Mouse (Mus musculus) hindbrain, embryonic 10.5 days (tissue): ENCODE data around the gene Mrpl52. TPM values are rescaled to one million over a fixed set of nuclear protein-coding genes. Genes with fewer than 3 reads are reported as not detected.

ENCODE experiments used
- DNase-seq: peaks from one replicate; pipeline ENCODE4 v3.0.0-alpha.2; 2017; ENCODE audit warnings: low spot score
- H3K27ac ChIP-seq: fragments of 300-500 bp; sonication (generic); 2 replicates; pipeline ENCODE4 v1.5.1; 2016; ENCODE audit warnings: mild to moderate bottlenecking, moderate library complexity
- H3K27me3 ChIP-seq: fragments of 300-500 bp; sonication (generic); 2 replicates; pipeline ENCODE4 v1.6.1; 2016; ENCODE audit warnings: mild to moderate bottlenecking; ENCODE audit not compliant: poor library complexity, insufficient read depth, severe bottlenecking
- H3K36me3 ChIP-seq: fragments of 300-500 bp; sonication (generic); 2 replicates; pipeline ENCODE4 v1.6.1; 2016; ENCODE audit warnings: mild to moderate bottlenecking, moderate library complexity
- H3K4me1 ChIP-seq: fragments of 300-500 bp; sonication (generic); replicated peaks from 2 replicates; pipeline ENCODE4 v1.6.1; 2016; ENCODE audit warnings: mild to moderate bottlenecking
- H3K4me3 ChIP-seq: fragments of 300-500 bp; sonication (generic); 2 replicates; pipeline ENCODE4 v1.5.1; 2016; ENCODE audit warnings: mild to moderate bottlenecking, moderate library complexity
- H3K9me3 ChIP-seq: fragments of 300-500 bp; sonication (generic); 2 replicates; pipeline ENCODE4 v1.6.1; 2016; ENCODE audit warnings: mild to moderate bottlenecking, moderate library complexity
- WGBS: fragments of 180-500 bp; shearing (Covaris S2); methylation state at CpG from one replicate; pipeline ENCODE4 v1.1.7; 2016; 5-methylcytosine and 5-hydroxymethylcytosine counted together
- polyA plus RNA-seq: library from polyadenylated mRNA; unstranded; fragments of >200 nt; fragmentation: Nextera tagmentation; extraction: Ambion mirVana; gene quantifications from 2 replicates; pipeline ENCODE4 v1.2.1, GENCODE M21; 2016

The Mrpl52 gene
- polyA plus RNA-seq, 1 experiment from 2014 or later: 224 TPM

GRCm38 (mm10) chr14:54430406-54431145 is 3.9 kb downstream of the Mrpl52 start:
- Histone ChIP-seq H3K36me3 (peaks cover 28% of the 10 kb centered on the region), H3K9me3 (no peaks in the 10 kb centered on the region), H3K4me3 (peak overlapping the region; percentile 78), H3K27ac (peak overlapping the region; percentile 98), H3K27me3 (peaks cover 9% of the 10 kb centered on the region), H3K4me1 (peaks cover 82% of the 10 kb centered on the region)
- peak; percentile 63 for DNase-seq
- 3% methylated on average over 18 of the region's 18 CpGs for WGBS

DNA sequence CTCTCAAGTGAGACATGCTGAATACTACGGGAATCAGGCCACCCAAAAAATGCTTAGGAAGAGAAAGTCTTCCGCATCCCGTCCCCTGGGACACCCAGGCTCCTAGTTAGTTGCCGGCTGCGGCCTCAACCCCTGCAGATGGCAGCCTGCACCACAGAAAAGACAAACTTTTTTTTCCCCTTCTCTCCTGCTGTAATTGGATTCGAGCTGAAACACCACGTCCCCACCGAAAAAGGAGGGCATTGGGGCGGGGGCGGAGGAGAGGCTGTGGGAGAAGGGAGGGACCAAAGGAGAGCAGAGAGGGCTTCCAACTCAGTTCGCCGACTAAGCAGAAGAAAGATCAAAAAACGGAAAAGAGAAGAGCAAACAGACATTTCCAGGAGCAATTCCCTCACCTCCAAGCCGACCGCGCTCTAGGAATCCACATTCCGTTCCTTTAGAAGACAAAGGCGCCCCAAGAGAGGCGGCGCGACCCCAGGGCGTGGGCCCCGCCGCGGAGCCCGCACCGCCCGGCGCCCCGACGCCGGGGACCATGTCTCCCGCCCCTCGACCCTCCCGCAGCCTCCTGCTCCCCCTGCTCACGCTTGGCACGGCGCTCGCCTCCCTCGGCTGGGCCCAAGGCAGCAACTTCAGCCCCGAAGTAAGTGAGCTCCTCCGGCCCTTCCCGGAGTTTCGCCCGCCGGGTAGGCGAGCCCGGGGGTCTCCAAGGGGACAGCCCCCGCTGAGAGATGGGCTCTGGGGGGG is 4.8 kb downstream of the Mrpl52 start, which contains the start of gene Mmp14:
Mmp14 (plus strand) TSS at position 279 of the 744 bp plus-strand sequence.
- Histone ChIP-seq H3K4me3 (peak within 1 kb of the TSS; percentile 78), H3K27me3 (peaks cover 9% of the 10 kb centered on the region), H3K9me3 (no peaks in the 10 kb centered on the region), H3K27ac (peak within 1 kb of the TSS; percentile 98), H3K36me3 (peaks cover 37% of the 10 kb centered on the region), H3K4me1 (peaks cover 78% of the 10 kb centered on the region)
- WGBS: under 1% methylated on average over 49 of the region's 49 CpGs
- DNase-seq: peak; percentile 84

DNA sequence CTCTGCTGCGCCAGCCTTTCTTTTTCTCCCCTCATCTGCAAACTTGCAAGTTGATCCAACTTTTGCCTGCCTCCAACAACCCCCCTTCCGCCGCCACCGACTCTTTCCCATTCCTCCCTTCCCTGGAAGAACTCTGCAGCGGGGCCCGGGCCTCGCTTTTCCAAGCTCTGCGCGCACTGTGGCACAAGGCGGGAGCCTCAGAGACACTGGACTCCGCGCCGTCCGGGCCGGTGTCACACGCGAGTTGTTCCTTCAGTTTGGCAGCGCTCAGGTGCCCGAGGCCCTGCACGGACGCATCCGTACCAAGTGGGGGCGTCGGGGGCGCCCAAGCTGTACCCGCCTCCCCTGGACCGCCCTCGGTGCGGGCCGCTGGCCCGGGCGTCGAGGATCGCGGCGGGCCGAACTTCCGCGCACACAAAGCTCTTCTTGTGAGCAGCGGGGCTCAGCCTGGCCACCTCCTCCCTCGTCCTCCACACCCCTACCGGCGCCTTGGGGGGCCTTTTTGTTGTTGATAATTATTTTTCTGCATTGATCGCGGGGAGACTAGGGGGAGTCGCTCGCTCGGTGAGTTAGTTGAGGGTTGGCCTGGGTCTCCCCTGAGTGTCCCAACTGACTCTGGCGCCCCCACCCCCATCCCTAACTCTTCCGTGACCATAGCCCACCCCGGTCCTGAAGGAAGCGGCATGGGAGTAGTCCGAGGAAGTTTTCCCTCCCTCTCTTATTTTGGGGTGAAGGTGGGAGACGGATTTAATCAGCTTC is 5.5 kb downstream of the Mrpl52 start:
- WGBS: 1% methylated on average over 54 of the region's 54 CpGs
- Histone ChIP-seq H3K4me3 (peak overlapping the region; percentile 78), H3K36me3 (peaks cover 45% of the 10 kb centered on the region), H3K4me1 (peaks cover 76% of the 10 kb centered on the region), H3K9me3 (no peaks in the 10 kb centered on the region), H3K27ac (peak overlapping the region; percentile 98), H3K27me3 (peaks cover 9% of the 10 kb centered on the region)
- DNase-seq: peak; percentile 68

DNA sequence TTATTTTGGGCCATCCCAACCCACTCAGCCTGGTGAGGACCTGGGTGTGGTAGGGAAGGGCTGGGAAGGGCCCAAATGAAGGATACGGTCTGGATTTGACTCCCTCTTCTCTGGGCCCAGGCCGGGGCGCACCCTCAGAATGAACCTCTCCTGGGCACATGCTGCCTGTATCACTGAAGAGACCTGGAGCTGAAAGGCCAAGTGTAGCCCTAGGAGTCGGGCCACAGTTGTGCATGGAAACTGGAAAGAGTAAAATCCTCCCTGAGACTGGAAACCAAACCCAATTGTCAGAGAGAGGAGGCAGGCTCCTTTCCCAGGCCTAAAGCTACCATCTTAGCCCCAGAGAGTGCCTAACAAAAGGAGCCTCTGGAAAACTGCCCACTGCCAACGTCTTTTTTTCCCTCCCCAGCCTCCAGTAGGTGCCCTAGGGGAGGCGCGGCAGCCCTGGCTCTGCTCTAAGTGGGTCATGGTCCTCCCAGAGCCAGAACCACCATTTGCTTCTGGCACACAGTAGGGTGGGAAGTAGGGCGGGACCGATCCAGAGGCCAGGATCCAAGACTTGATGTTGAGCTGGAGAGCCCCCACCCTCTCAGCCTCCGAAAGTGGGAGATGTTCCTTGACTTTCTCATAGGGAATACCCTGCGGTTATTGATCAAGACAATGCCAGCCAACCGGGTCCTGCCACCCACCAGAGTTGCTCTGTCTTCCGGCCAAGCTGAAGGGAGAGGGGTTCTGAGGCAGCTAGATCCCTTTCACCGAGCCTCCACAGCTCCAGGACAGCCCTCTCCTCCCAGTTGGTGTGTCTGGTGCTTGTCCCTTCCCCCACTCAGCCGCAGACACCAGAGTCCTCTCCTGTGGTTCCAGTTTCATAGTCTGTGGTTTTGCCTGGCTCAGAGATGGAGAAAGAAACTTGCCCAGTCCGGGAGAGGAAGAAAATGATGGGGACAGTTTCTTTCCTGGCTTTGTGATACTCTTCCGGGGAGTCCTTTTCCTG is 6.4 kb downstream of the Mrpl52 start:
- WGBS: 39% methylated on average over 17 of the region's 17 CpGs
- Histone ChIP-seq H3K4me1 (peaks cover 67% of the 10 kb centered on the region), H3K27ac (peak overlapping the region; percentile 98), H3K36me3 (peaks cover 53% of the 10 kb centered on the region), H3K4me3 (peak overlapping the region; percentile 78), H3K27me3 (peaks cover 9% of the 10 kb centered on the region), H3K9me3 (no peaks in the 10 kb centered on the region)
- DNase-seq: no peak

DNA sequence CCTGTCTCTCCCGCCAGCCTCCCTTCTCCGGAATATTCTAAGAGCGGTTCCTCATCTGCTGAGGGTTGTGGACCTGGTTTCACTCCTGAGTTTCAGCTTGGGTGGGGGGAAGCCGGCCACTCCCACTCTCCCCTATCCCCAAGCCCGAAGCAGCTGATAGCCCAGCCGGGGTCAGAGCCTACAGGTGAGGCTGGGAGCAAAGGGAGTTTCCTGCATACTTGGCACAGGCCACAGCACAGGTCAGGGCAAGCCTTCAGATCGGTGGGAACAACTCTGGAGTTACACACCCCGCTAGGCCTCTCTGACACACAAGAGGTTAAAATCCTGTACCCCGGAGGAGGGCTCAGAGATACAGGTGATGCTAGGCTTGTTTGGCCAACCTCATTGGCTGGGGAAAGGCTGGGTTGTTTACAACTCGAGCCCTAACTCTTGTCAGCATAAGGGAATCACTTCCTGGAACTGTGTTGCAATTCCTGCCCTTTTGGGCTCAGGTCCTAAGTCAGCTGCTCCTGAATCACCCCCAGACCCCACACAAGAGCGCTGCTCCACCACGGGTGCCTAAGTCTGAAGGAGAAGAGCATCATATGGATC is 7.3 kb downstream of the Mrpl52 start:
- H3K27ac ChIP-seq: peak overlapping the region; percentile 98
- WGBS: 74% methylated on average over 12 of the region's 12 CpGs
- peaks cover 65% of the 10 kb centered on the region for H3K4me1 ChIP-seq
- peaks cover 53% of the 10 kb centered on the region for H3K36me3 ChIP-seq
- H3K4me3 ChIP-seq: peak overlapping the region; percentile 78
- DNase-seq: no peak
- H3K27me3 ChIP-seq: peaks cover 9% of the 10 kb centered on the region
- H3K9me3 ChIP-seq: no peaks in the 10 kb centered on the region

- DNase-seq: no peak
- H3K9me3 ChIP-seq: no peaks in the 10 kb centered on the region
- no peak overlapping the region for H3K27ac ChIP-seq
- WGBS: 88% methylated on average over 11 of the region's 11 CpGs
- H3K27me3 ChIP-seq: peaks cover 9% of the 10 kb centered on the region
- peaks cover 58% of the 10 kb centered on the region for H3K4me1 ChIP-seq
- H3K4me3 ChIP-seq: no peak overlapping the region
- peaks cover 57% of the 10 kb centered on the region for H3K36me3 ChIP-seq
Measured at GRCm38 (mm10) chr14:54435194-54435918, 8.6 kb downstream of the Mrpl52 start.

GRCm38 (mm10) chr14:54439155-54439554 is 12.4 kb downstream of the Mrpl52 start:
- Histone ChIP-seq H3K9me3 (no peaks in the 10 kb centered on the region), H3K36me3 (peaks cover 71% of the 10 kb centered on the region), H3K4me1 (peaks cover 42% of the 10 kb centered on the region), H3K27me3 (0 out of 2 replicates have a peak, but pooled peaks cover 2% of the 10 kb centered on the region), H3K27ac (no peak overlapping the region), H3K4me3 (no peak overlapping the region)
- WGBS: 86% methylated on average over 12 of the region's 12 CpGs
- DNase-seq: no peak

DNA sequence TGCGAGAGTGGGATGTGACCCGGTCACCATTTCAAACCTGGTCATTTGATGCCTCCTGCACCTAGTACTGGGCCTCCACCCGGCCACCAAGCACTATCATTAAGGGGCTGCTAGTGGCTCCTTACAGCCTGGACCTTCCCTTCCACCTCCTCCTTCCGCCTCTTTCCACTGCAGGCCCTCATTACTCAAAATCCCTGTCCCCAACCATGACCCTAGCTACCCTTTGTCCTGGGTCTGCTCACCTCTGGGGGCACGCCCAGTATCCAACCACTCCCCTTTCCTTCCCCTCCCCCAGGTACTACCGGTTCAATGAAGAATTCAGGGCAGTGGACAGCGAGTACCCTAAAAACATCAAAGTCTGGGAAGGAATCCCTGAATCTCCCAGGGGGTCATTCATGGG is 12.9 kb downstream of the Mrpl52 start:
- DNase-seq: no peak
- H3K36me3 ChIP-seq: peaks cover 69% of the 10 kb centered on the region

GRCm38 (mm10) chr14:54440538-54440937 is 13.8 kb downstream of the Mrpl52 start:
- Histone ChIP-seq H3K27ac (no peak overlapping the region), H3K4me3 (no peak overlapping the region), H3K27me3 (0 out of 2 replicates have a peak, but pooled peaks cover 3% of the 10 kb centered on the region), H3K9me3 (no peaks in the 10 kb centered on the region), H3K4me1 (peaks cover 29% of the 10 kb centered on the region), H3K36me3 (peaks cover 64% of the 10 kb centered on the region)
- 91% methylated on average over 14 of the region's 14 CpGs for whole genome bisulfite sequencing
- no peak for DNase-seq

More for the DNA sequence above, 12.9 kb downstream of the Mrpl52 start:
- WGBS: 72% methylated on average over 7 of the region's 7 CpGs
- Histone ChIP-seq H3K27me3 (0 out of 2 replicates have a peak, but pooled peaks cover 2% of the 10 kb centered on the region), H3K27ac (no peak overlapping the region), H3K4me3 (no peak overlapping the region), H3K4me1 (peaks cover 38% of the 10 kb centered on the region), H3K9me3 (no peaks in the 10 kb centered on the region)

DNA sequence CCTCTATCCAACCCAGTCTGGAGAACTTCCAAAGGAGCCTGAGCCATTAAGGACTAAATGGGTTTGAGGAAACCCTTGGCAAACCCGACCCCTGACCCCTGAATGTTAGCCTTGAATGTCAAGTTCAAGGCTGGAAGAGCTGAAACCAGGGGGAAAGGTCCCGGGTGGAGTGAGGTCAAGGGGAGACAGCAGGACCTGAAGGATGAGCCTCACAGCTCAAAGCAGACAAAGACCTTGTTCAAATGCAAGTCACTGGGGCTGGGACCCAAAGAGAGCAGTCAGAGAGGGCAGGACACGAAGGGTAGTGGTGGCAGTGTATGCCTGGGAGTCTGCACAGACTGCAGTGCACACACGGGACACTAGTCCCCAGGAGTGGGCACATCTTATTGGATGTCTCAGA is 14.7 kb downstream of the Mrpl52 start:
- Histone ChIP-seq H3K4me3 (no peak overlapping the region), H3K27me3 (0 out of 2 replicates have a peak, but pooled peaks cover 5% of the 10 kb centered on the region), H3K4me1 (peaks cover 27% of the 10 kb centered on the region), H3K9me3 (no peaks in the 10 kb centered on the region), H3K27ac (no peak overlapping the region), H3K36me3 (peaks cover 55% of the 10 kb centered on the region)
- WGBS: 80% methylated on average over 4 of the region's 4 CpGs
- DNase-seq: no peak

DNA sequence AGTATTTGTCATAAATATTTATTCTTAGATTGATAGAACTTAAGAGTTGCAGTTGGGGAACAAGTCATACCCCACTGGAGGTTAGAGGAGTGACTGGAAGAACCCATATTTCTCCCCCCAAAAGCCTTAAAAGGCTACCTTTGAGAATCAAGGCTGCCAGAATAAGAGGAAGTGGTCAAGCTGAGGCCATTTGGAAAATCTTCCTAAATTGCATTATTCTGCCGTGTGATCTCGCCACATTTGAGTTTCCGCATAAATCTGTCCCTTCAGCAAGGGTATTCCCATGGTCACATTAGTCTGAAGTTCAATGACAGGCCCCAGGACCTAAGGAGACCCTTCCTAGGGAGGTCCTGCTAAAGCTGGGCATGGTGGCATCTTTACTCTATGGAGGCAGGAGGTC is 15.8 kb downstream of the Mrpl52 start:
- Histone ChIP-seq H3K4me3 (no peak overlapping the region), H3K27ac (peak overlapping the region; percentile 47; the same call in 1 of the 2 replicates), H3K9me3 (no peaks in the 10 kb centered on the region), H3K4me1 (peaks cover 27% of the 10 kb centered on the region), H3K36me3 (peaks cover 43% of the 10 kb centered on the region), H3K27me3 (0 out of 2 replicates have a peak, but pooled peaks cover 5% of the 10 kb centered on the region)
- WGBS: 90% methylated on average over 3 of the region's 3 CpGs
- no peak for DNase-seq
